Mouse (Mus musculus) forebrain, embryonic 11.5 days (tissue): ENCODE results near the gene Vip. TPM values are rescaled to one million over a fixed set of nuclear protein-coding genes. Genes with fewer than 3 reads are reported as not detected.

Experiments used
- ATAC-seq: fragments of 200-750 bp; cut with Nextera tagmentation; replicated peaks from 2 replicates; pipeline ENCODE4 v1.8.0; 2017; ENCODE audit warnings: moderate TSS enrichment; ENCODE audit not compliant: low FRiP score
- DNase-seq: peaks from one replicate; pipeline ENCODE4 v3.0.0-alpha.2; 2017; ENCODE audit warnings: low spot score
- H3K27ac ChIP-seq: fragments of 300-500 bp; sonication (generic); 2 replicates; pipeline ENCODE4 v1.5.1; 2014; ENCODE audit warnings: low read depth, low read length
- H3K27me3 ChIP-seq: fragments of 300-500 bp; sonication (generic); 2 replicates; pipeline ENCODE4 v1.6.1; 2014; ENCODE audit warnings: mild to moderate bottlenecking, low read length, mixed read lengths; ENCODE audit not compliant: control insufficient read depth, insufficient read depth
- H3K36me3 ChIP-seq: fragments of 300-500 bp; sonication (generic); 2 replicates; pipeline ENCODE4 v1.6.1; 2014; ENCODE audit warnings: mild to moderate bottlenecking, low read length, moderate library complexity, mixed read lengths; ENCODE audit not compliant: control insufficient read depth, insufficient read depth
- H3K4me1 ChIP-seq: fragments of 300-500 bp; sonication (generic); replicated peaks from 2 replicates; pipeline ENCODE4 v1.6.1; 2014; ENCODE audit warnings: low read length, mixed read lengths; ENCODE audit not compliant: control insufficient read depth, insufficient read depth
- H3K4me2 ChIP-seq: fragments of 300-500 bp; sonication (generic); 2 replicates; pipeline ENCODE4 v1.6.1; 2014; ENCODE audit warnings: low read depth, mild to moderate bottlenecking, low read length, moderate library complexity, mixed read lengths; ENCODE audit not compliant: severe bottlenecking
- H3K4me3 ChIP-seq: fragments of 300-500 bp; sonication (generic); 2 replicates; pipeline ENCODE4 v1.5.1; 2014; ENCODE audit warnings: low read depth, low read length
- H3K9ac ChIP-seq: fragments of 300-500 bp; sonication (generic); 2 replicates; pipeline ENCODE4 v1.6.1; 2014; ENCODE audit warnings: low read length
- H3K9me3 ChIP-seq: fragments of 300-500 bp; sonication (generic); 2 replicates; pipeline ENCODE4 v1.6.1; 2016; ENCODE audit warnings: low read length, mixed read lengths; ENCODE audit not compliant: control insufficient read depth
- WGBS: fragments of 180-500 bp; shearing (Covaris S2); extraction: QIAGEN DNeasy Blood & Tissue Kit; methylation state at CpG from one replicate; pipeline ENCODE4 v1.1.7; 2014; 5-methylcytosine and 5-hydroxymethylcytosine counted together
- polyA plus RNA-seq: library from polyadenylated mRNA; unstranded; fragments of >200 nt; fragmentation: Nextera tagmentation; extraction: Ambion mirVana; gene quantifications from 2 replicates; pipeline ENCODE4 v1.2.1, GENCODE M21; 2014

Gene Vip
- polyA plus RNA-seq, 1 experiment from 2014 or later: not detected

- Histone ChIP-seq H3K4me2 (no peak overlapping the region), H3K4me3 (no peak overlapping the region), H3K27ac (no peak overlapping the region), H3K27me3 (no peaks in the 10 kb centered on the region), H3K36me3 (no peaks in the 10 kb centered on the region), H3K9me3 (no peaks in the 10 kb centered on the region), H3K9ac (no peak overlapping the region), H3K4me1 (no peaks in the 10 kb centered on the region)
- DNase-seq (no peak), ATAC-seq (no peak)
- WGBS: 82% methylated on average over 3 of the region's 3 CpGs
Measured at GRCm38 (mm10) chr10:5608874-5609273, 30.1 kb upstream of the Vip start.

DNA sequence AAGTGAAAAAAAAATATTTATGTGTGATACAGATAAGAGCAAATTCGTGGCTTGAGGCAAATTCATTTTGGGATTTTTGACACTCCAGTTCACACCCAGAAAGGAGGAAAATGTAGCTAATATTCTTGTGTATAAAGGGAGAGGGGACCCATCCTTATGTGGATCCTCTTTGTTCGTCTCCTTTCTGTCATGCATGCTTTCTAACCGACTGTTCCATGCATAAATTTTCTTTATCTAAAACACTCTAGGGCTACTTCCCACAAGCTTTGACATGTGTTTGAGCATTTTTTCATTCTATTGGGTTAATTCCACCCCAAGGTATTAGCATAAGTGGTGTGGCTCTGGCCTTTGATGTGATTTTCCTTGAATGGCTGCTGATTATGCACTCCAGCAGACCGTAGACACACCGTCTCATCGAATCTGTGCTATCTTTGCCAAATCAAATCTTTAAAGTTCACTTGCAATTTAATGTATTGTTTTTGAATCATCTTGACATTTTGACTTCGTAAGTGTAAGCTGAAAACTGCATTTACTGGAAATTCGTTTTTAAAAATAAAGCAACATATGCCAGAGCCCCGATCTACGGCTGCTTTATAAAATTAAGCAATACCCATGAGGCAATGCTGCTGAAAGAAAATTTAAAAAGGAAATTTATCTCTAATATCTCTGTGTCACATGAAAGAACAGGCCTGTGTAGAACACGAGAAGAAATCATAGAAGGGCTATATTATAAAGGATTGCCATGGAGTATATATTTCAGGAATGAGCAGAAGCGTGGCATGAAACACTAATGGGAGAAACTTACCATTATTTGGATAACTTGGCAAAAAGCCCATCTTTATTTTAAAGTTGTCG, 23.6 kb upstream of the Vip start:
- Histone ChIP-seq H3K4me2 (no peak overlapping the region), H3K36me3 (no peaks in the 10 kb centered on the region), H3K9me3 (no peaks in the 10 kb centered on the region), H3K9ac (no peak overlapping the region), H3K4me1 (no peaks in the 10 kb centered on the region), H3K4me3 (no peak overlapping the region), H3K27me3 (no peaks in the 10 kb centered on the region), H3K27ac (no peak overlapping the region)
- WGBS: 74% methylated on average over 13 of the region's 13 CpGs
- DNase-seq (no peak), ATAC-seq (no peak)

- H3K9me3 ChIP-seq: no peaks in the 10 kb centered on the region
- no peak overlapping the region for H3K4me3 ChIP-seq
- no peak for ATAC-seq
- no peak for DNase-seq
- no peaks in the 10 kb centered on the region for H3K4me1 ChIP-seq
- no peak overlapping the region for H3K27ac ChIP-seq
- no peak overlapping the region for H3K9ac ChIP-seq
- no peaks in the 10 kb centered on the region for H3K36me3 ChIP-seq
- 78% methylated on average over 5 of the region's 5 CpGs for whole genome bisulfite sequencing
- H3K4me2 ChIP-seq: no peak overlapping the region
- H3K27me3 ChIP-seq: no peaks in the 10 kb centered on the region
Measured at GRCm38 (mm10) chr10:5626268-5626667, 12.8 kb upstream of the Vip start.

DNA sequence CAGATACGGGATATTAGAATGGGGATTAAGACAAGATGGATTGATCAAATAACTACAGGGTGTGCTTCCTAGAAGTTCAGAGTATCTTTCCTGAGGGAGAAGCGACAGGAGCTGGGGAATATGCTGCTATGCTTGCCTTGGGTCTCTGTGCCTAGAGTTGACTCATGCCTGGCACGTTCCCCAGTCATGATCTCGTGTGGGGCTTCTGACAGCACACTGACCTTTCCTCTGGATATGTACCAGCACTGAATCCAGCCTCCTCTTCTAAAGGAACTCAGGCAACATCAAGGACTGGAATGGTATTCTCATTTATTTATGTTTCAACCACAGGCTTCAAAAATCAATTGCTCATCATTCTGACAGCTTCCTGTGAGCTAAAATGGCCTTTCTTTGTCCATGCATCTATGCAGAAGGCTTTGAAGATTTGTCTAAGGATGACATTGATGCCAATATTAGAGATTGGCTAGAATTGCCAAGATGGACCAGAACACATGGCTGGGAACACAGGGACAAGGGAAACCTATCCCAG, 5.3 kb upstream of the Vip start:
- H3K9ac ChIP-seq: no peak overlapping the region
- no peaks in the 10 kb centered on the region for H3K9me3 ChIP-seq
- no peaks in the 10 kb centered on the region for H3K27me3 ChIP-seq
- H3K27ac ChIP-seq: no peak overlapping the region
- WGBS: 86% methylated on average over 4 of the region's 4 CpGs
- H3K36me3 ChIP-seq: no peaks in the 10 kb centered on the region
- no peaks in the 10 kb centered on the region for H3K4me1 ChIP-seq
- no peak for ATAC-seq
- no peak for DNase-seq
- no peak overlapping the region for H3K4me3 ChIP-seq
- no peak overlapping the region for H3K4me2 ChIP-seq

DNA sequence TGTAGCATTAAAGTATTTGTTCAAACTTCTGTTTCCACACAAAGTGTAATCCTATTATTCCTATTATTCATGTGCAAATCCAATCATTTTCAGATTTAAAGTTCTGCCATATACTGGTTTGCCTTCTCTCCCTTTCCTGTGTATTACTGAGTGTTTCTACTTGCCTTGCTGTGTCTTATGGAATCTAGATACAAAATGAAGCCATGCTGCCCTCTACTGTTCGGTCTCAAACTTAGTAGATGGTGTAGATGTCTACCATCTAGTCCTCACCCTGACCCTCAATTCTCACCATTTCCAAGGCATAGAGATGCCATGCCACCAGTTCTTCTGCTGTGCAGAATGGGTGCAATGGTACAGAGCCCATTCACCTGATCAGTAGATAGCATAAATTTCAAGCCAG, 4.7 kb upstream of the Vip start:
- Histone ChIP-seq H3K36me3 (no peaks in the 10 kb centered on the region), H3K4me2 (no peak overlapping the region), H3K9me3 (no peaks in the 10 kb centered on the region), H3K27ac (no peak overlapping the region), H3K9ac (no peak overlapping the region), H3K4me1 (no peaks in the 10 kb centered on the region), H3K4me3 (no peak overlapping the region), H3K27me3 (no peaks in the 10 kb centered on the region)
- no peak for DNase-seq
- no peak for ATAC-seq
- WGBS: 45% methylated on average over 1 of the region's 1 CpGs

- 82% methylated on average over 4 of the region's 4 CpGs for WGBS
- no peaks in the 10 kb centered on the region for H3K27me3 ChIP-seq
- H3K36me3 ChIP-seq: no peaks in the 10 kb centered on the region
- ATAC-seq (no peak), DNase-seq (no peak)
- no peak overlapping the region for H3K4me2 ChIP-seq
- H3K27ac ChIP-seq: no peak overlapping the region
- H3K4me3 ChIP-seq: no peak overlapping the region
- no peaks in the 10 kb centered on the region for H3K4me1 ChIP-seq
- H3K9me3 ChIP-seq: no peaks in the 10 kb centered on the region
- no peak overlapping the region for H3K9ac ChIP-seq
Measured at GRCm38 (mm10) chr10:5637322-5637721, 1.7 kb upstream of the Vip start.

DNA sequence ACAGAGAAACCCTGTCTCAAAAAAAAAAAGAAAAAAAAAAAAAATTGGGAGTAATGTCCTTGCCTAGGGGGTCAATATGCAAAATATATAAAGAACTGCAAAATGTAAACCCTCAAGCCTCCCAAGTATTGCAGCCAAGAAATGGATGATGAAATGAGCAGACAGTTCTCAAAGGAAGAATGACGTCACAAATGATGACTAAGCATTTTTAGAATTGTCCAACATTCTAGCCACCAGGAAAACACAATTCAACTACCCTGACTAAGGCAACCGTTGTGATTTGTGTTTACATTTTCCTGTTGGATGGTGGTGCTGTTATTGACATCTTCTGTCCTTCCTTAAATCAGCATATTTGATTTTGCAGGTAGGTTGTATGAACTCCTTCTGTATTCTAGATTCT, 42.3 kb downstream of the Vip start:
- no peak for DNase-seq
- Histone ChIP-seq H3K9ac (no peak overlapping the region), H3K9me3 (no peaks in the 10 kb centered on the region), H3K36me3 (no peaks in the 10 kb centered on the region), H3K27ac (no peak overlapping the region), H3K4me2 (no peak overlapping the region), H3K4me3 (no peak overlapping the region), H3K4me1 (no peaks in the 10 kb centered on the region), H3K27me3 (no peaks in the 10 kb centered on the region)
- no peak for ATAC-seq
- WGBS: 83% methylated on average over 2 of the region's 2 CpGs

GRCm38 (mm10) chr10:5685608-5686007, 46.6 kb downstream of the Vip start:
- ATAC-seq (no peak), DNase-seq (no peak)
- Histone ChIP-seq H3K9ac (no peak overlapping the region), H3K27ac (no peak overlapping the region), H3K27me3 (no peaks in the 10 kb centered on the region), H3K4me1 (no peaks in the 10 kb centered on the region), H3K4me2 (no peak overlapping the region), H3K4me3 (no peak overlapping the region), H3K9me3 (no peaks in the 10 kb centered on the region), H3K36me3 (no peaks in the 10 kb centered on the region)
- 75% methylated on average over 6 of the region's 6 CpGs for WGBS

DNA sequence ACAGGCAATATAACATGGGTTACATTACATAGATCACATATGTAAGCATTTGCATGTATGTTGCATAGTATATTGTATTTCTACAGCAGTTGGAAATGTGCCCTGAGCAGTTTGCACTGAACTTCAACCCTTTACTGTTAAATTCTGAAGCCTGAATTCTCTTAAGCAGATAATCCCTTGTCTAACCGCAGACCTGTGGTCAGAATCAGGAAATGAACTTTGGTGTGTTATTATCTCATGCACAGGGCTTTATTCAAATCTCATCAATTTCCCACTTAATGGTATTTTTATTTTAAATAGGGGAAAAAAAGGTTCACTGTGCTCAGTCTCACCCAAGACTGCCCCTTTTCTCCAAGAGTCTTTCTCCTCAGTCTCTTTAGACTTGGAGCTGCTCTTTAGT, 55.3 kb downstream of the Vip start:
- Histone ChIP-seq H3K36me3 (no peaks in the 10 kb centered on the region), H3K4me3 (no peak overlapping the region), H3K27ac (no peak overlapping the region), H3K4me1 (no peaks in the 10 kb centered on the region), H3K27me3 (no peaks in the 10 kb centered on the region), H3K9me3 (no peaks in the 10 kb centered on the region), H3K9ac (no peak overlapping the region), H3K4me2 (no peak overlapping the region)
- DNase-seq (no peak), ATAC-seq (no peak)
- WGBS: 69% methylated on average over 1 of the region's 1 CpGs
